Mouse (Mus musculus) olfactory bulb, adult 2 months (tissue): ENCODE data around the gene Zfp706.

Source experiments
- CTCF ChIP-seq: fragments of 200-500 bp; IDR thresholded peaks from 2 replicates; pipeline ENCODE4 v1.5.1; 2012; ENCODE audit warnings: low read depth, mild to moderate bottlenecking, low read length, moderate library complexity; ENCODE audit not compliant: insufficient read depth
- POLR2A ChIP-seq: fragments of 200-500 bp; IDR thresholded peaks from 2 replicates; pipeline ENCODE4 v1.6.1; 2012; ENCODE audit warnings: mild to moderate bottlenecking, low read depth, low read length, moderate library complexity; ENCODE audit not compliant: insufficient read depth

DNA sequence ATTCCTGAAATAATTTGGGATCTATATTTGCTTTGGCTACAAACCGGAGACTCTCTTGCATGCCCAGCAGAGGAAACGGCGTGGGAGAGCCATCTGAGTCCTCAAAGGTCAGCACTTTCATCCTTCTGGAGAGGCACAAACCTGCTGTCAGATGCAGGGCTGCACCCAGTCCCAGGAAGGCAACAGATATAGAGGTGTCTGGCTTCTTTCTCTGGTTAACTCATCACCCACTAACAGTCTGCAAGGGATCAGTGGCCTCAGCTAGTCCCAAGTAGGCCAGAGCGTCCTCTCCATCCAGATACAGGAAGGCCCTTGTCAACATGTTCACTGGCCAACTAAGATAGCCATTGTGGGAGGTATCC is 46.7 kb downstream of the Zfp706 start:
- TF ChIP-seq POLR2A = no peak
- no peak for TF ChIP-seq CTCF
